Mouse (Mus musculus): ENCODE results near the gene Lpcat2.

Gene Lpcat2

DNA sequence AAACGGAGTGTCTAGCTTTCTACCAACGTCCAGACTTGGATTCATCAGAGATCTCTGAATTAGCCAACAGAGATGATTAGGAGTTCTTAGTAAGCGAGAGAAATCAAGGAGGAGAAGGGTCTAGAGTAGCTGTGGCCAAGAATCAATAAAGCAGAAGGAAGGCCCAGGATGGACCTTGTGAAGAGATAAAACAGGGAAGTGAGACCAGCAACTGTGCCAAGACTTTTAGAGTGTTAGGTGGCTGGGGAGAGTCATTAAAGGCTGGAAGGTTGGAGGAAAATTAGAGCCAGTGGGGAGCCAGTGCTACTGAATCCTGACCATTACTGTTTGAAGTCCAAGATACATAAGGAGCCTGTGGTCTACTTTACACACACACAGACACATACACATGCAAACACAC, 56.3 kb downstream of the Lpcat2 start:
- DNase-seq (ENCODE audit: low spot score in 2 of 2): no peak

DNA sequence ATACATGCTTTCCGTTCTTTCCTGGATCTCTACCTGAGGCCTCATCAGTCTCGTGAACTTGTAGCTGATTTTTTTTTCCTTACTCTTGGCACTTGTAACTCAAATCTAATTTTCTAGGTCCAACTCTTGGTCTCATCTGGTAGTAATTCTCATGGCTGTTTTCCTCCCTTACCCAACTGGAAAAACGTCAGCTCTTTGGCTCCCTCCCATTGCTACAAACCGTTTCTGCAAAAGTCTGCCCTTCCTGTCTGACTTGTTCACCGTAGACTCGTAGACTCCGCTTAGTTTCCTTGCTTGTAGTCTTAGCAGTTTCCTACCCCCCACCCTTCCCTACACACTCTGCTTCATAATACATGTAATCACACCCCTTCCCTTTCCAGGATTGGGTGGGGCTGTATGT, 58.3 kb downstream of the Lpcat2 start:
- no peak for DNase-seq (ENCODE audit: low spot score in 2 of 2)

DNA sequence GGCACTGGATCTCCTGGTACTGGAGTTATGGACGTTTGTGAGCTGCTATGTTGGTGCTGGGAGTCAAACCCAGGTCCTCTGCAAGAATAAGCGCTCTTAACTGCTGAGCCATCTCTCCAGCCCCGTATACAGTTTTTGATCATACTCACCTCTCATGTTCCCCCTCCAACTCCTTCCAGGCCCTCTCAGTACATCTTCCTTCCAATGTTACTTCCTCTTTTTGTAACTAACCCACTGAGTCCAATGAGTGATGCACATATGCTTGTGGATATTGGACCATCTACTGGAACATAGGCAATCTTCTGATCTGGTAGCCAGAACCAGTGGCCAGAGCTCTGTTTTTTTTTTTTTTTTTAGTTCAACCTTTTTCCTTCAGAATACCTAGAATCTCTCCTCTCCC, 60.9 kb downstream of the Lpcat2 start:
- no peak for DNase-seq (ENCODE audit: low spot score in 2 of 2)

DNA sequence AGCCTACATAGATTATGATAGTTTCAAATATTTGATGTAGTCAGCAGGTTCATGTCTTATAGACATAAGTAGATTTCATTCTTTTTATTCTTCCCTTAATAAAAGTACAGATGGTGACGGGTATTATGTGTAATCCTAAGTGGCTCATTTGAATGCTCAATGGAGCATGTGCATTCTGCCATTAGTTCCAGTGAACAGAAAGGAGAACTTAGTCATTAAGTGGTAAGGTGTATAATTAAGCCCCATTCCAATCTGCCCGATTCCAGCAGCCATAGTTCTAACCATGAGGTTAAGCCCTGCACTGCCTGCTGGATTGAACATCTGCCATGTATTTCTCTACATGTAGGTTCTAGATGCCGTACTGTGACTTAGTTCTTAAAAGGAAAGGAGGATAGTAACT, 66.6 kb downstream of the Lpcat2 start:
- no peak for DNase-seq (ENCODE audit: low spot score in 2 of 2)

DNA sequence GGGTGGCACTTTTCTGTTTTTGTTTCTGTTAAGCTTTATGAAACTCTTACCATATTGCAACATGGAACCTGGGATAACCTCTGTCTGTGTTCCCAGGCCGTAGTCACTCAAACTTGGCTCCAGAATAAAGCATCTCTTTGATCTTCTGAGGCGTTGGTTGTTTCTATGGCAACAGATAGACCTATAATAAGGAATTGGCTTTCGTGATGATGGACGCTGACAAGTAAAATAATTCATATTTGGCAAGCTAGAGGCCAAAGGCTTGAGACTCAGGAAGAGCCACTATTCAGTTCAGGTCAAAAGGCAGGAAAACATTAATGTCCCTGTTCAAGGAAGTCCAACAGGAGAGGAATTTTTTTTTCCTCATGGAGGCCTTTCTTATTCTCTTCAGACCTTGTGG, 73.8 kb downstream of the Lpcat2 start:
- no peak for DNase-seq (ENCODE audit: low spot score in 2 of 2)

DNA sequence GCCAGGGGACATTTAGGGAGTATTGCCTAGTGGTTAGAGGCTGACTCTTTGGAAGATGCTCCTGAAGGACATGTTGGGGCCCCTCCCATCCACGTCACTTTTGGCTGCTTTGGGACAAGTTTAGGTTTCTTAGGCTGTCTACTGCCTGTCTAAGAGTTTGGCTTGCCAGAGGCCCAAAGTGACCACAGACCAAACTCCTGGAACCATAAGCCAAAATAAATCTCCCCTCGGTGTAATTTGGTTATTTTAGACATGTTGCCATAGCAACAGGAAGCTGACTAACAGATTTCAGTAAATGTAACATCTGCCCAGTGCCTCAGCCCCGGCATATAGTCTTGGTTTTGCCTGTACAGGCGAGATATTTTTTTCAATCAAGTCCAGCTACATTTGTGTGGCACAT, 82.9 kb downstream of the Lpcat2 start:
- DNase-seq (ENCODE audit: low spot score in 2 of 2): no peak

DNA sequence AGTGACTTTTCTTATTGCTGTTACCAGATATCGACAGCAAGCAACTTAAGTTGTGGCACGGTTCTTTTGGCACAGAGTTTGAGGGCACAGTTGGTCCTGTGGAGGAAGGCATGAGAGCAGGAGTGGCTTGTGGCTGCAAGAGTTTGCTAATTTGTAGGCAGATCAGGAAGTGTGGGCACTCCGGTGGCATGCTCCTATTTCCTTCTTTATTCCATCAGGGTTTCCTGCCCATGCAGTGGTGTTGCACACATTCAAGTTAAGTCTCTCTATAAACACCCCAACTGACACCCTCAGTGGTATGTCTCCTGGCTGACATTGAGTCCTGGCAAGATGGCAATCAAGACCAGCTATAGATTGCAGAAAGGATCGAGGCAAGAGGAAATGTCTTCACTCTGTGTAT, 93.9 kb downstream of the Lpcat2 start:
- no peak for DNase-seq (ENCODE audit: low spot score in 2 of 2)

DNA sequence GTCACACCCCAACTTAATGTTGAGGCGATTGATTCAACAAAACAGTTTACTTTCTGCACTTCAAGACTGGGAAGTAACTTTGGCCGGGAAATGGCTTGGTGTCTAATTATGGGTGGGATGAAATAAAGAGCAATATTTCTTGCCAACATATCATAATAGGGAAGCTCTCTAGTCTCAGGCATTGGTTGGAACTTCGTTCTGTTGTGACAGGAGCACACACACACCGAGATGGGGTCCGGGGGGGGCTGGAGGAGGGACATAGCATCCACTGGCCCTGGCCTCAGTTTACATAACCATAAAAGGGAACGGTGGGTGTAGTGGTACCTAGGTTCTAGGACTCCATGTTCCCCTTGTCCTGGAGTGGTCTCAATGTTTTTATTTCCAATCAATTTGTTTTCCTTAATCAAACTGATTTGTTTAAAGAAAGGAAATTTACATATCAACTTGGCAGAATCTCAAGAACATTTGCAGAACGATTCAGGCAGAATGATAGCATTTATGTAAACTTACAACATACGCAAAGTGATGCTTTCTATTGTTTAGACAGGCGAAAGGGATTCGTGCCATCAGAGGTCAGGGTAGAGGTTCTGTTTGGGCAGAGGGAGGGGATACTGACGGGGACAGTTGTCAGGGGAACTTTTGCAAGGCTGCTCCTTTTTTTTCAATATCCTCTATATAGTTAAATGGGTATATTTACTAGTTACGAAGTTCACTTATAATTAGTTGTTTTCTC, 95.7 kb downstream of the Lpcat2 start:
- no peak for DNase-seq (ENCODE audit: low spot score in 2 of 2)

DNA sequence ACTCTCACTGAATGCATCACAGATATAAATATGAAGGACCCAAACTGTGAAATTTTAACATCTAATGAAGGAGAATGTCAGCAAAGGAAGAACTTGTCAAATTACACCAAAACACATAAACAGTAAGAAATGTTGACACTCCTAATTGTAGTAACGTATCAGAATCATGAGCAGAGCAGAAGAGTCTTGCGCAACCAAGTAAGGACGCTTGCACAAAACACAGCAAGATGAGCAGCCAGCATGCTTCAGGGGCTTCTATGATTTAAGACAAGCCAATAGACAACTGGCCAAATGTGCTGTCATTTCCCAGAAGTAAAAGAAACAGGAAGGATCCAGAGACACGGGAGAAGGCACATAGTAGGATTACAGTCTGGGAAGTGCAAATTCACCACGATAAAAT, 98.9 kb downstream of the Lpcat2 start:
- no peak for DNase-seq (ENCODE audit: low spot score in 2 of 2)

DNA sequence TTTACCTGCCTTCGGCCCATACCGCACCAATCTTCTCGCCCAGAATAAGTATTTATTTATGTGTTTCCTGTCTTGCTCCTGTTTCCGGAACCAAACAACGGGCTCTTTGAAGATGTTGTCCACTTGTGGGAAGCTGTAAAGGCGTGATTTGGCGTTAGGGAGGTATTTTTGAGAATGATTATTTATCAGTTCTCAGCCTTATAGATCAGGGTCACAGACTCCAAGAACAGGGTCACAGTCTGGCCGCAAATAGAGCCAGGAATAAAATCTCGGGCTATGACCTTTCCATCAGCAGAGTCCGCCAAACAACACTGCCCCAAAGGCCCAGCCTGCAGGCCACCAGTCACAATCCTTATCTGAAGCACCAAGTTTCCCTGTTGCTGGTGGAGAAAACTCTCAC, 104.6 kb downstream of the Lpcat2 start, which contains the start of gene Slc6a2:
TSS of gene Slc6a2 (plus strand) at position 301 of the 400 bp plus-strand sequence.
- no peak for DNase-seq (ENCODE audit: low spot score in 2 of 2)

DNA sequence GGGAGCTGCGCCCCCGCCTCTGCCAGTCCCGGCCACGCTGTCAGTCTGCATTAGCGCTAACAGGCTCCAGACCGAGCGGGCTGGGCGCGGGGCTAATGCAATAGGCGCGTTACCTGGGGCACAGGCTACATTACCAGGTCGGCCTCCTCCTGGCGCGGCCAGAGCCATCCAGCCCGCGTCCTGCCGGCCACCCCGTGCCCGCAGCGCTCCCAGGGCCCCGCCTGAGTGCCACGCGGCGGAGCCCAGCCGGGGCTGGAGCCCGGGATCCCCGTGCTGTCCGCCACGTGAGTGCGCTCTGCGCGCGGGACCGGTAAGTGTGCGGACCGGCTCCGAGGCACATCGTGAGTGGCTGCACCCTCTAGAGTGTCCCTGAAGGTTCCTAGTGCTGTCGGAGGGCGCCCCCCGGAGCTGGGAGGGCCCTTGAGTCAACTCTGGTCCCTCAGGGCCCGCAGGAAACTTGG, 105.3 kb downstream of the Lpcat2 start:
- DNase-seq (ENCODE audit: low spot score in 2 of 2): no peak

DNA sequence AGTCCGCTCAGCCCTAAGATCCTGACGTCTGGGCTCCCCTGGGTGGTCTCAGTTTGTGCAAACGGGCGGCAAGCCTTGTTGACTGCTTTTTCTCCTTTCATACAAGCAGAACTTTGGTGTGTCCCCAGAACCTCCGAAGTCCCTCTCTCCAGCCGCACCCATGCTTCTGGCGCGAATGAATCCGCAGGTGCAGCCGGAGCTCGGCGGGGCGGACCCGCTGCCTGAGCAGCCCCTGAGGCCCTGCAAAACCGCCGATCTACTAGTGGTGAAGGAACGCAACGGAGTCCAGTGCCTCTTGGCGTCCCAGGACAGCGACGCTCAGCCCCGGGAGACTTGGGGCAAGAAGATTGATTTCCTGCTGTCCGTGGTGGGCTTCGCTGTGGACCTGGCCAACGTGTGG, 105.9 kb downstream of the Lpcat2 start:
- no peak for DNase-seq (ENCODE audit: low spot score in 2 of 2)

DNA sequence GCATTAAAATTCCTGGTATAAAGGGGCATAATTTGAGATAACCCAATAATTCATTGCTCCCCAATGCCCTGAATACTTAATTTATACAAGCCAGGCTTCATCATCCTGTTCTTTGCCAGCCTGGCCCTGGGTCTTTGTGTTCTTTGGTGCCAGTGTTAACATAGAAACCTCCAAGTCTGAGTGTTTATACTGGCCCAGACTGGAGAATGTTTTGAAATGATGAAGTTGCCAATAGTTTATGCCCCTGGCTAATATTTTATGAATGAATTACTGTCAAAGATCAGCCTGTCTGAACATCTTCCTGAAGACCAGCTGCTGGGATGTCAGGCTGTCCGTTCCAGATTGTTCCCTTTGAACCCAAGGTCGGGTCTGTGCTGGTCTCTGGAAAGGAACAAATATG, 109.4 kb downstream of the Lpcat2 start:
- DNase-seq (ENCODE audit: low spot score in 2 of 2): no peak

Measured in spleen, postnatal 4 days (tissue).